Mouse (Mus musculus) intestine, embryonic 14.5 days (tissue): ENCODE measurements around the gene Appl1. TPM values are rescaled to one million over a fixed set of nuclear protein-coding genes. Genes with fewer than 3 reads are reported as not detected.

Experiments
- ATAC-seq: fragments of 200-750 bp; cut with Nextera tagmentation; replicated peaks from 2 replicates; pipeline ENCODE4 v1.8.0; 2017; ENCODE audit warnings: low read depth, moderate number of reproducible peaks, moderate TSS enrichment, moderate library complexity; ENCODE audit not compliant: low FRiP score, low TSS enrichment
- DNase-seq: peaks from one replicate; pipeline ENCODE4 v3.0.0-alpha.2; 2018; ENCODE audit warnings: low spot score
- H3K27ac ChIP-seq: fragments of 300-500 bp; sonication (generic); 2 replicates; pipeline ENCODE4 v1.5.1; 2014; ENCODE audit warnings: low read depth, mild to moderate bottlenecking, control low read depth
- H3K27me3 ChIP-seq: fragments of 300-500 bp; sonication (generic); replicated peaks from 2 replicates; pipeline ENCODE4 v1.6.1; 2014; ENCODE audit warnings: low read length, control low read depth; ENCODE audit not compliant: control insufficient read depth, insufficient read depth
- H3K36me3 ChIP-seq: fragments of 300-500 bp; sonication (generic); 2 replicates; pipeline ENCODE4 v1.6.1; 2014; ENCODE audit warnings: low read length, control low read depth; ENCODE audit not compliant: control insufficient read depth, insufficient read depth
- H3K4me1 ChIP-seq: fragments of 300-500 bp; sonication (generic); replicated peaks from 2 replicates; pipeline ENCODE4 v1.6.1; 2014; ENCODE audit warnings: low read length, control low read depth, mixed read lengths; ENCODE audit not compliant: control insufficient read depth, insufficient read depth
- H3K4me2 ChIP-seq: fragments of 300-500 bp; sonication (generic); 2 replicates; pipeline ENCODE4 v1.6.1; 2014; ENCODE audit warnings: low read length
- H3K4me3 ChIP-seq: fragments of 300-500 bp; sonication (generic); 2 replicates; pipeline ENCODE4 v1.5.1; 2014; ENCODE audit warnings: low read depth, low read length, control low read depth, mixed read lengths
- H3K9ac ChIP-seq: fragments of 300-500 bp; sonication (generic); 2 replicates; pipeline ENCODE4 v1.6.1; 2014; ENCODE audit warnings: mild to moderate bottlenecking, low read length
- H3K9me3 ChIP-seq: fragments of 300-500 bp; sonication (generic); 2 replicates; pipeline ENCODE4 v1.6.1; 2016; ENCODE audit warnings: low read length, control low read depth; ENCODE audit not compliant: control insufficient read depth
- WGBS: fragments of 180-500 bp; shearing (Covaris S2); extraction: QIAGEN DNeasy Blood & Tissue Kit; methylation state at CpG from one replicate; pipeline ENCODE4 v1.1.7; 2014; 5-methylcytosine and 5-hydroxymethylcytosine counted together
- polyA plus RNA-seq: library from polyadenylated mRNA; unstranded; fragments of >200 nt; fragmentation: Nextera tagmentation; extraction: Ambion mirVana; gene quantifications from 2 replicates; pipeline ENCODE4 v1.2.1, GENCODE M21; 2014

Appl1 gene
- polyA plus RNA-seq, 1 experiment from 2014 or later, result 43.8 TPM

- Histone ChIP-seq H3K9me3 (no peaks in the 10 kb centered on the region), H3K27me3 (no peaks in the 10 kb centered on the region), H3K4me2 (no peak overlapping the region), H3K36me3 (no peaks in the 10 kb centered on the region), H3K27ac (no peak overlapping the region), H3K9ac (no peak overlapping the region), H3K4me3 (no peak overlapping the region), H3K4me1 (no peaks in the 10 kb centered on the region)
- 77% methylated on average over 2 of the region's 2 CpGs for WGBS
- no peak for DNase-seq
- ATAC-seq, result no peak
Measured at GRCm38 (mm10) chr14:26899490-26899889, 71.5 kb downstream of the Appl1 start.

GRCm38 (mm10) chr14:26894392-26894791, 76.6 kb downstream of the Appl1 start, which contains the start of gene Asb14:
TSS of gene Asb14 (plus strand) at chr14:26894557.
- H3K4me1 ChIP-seq, result no peaks in the 10 kb centered on the region
- WGBS, result 94% methylated on average over 4 of the region's 4 CpGs
- ATAC-seq (no peak), DNase-seq (no peak)
- H3K27ac ChIP-seq, result no peak within 1 kb of the TSS
- no peak within 1 kb of the TSS for H3K9ac ChIP-seq
- H3K27me3 ChIP-seq, result no peaks in the 10 kb centered on the region
- no peaks in the 10 kb centered on the region for H3K9me3 ChIP-seq
- H3K4me3 ChIP-seq, result no peak within 1 kb of the TSS
- no peaks in the 10 kb centered on the region for H3K36me3 ChIP-seq
- H3K4me2 ChIP-seq, result no peak within 1 kb of the TSS

- DNase-seq, result no peak
- ATAC-seq, result no peak
- 87% methylated on average over 3 of the region's 3 CpGs for WGBS
- Histone ChIP-seq H3K9me3 (no peaks in the 10 kb centered on the region), H3K27ac (no peak overlapping the region), H3K4me3 (no peak overlapping the region), H3K9ac (no peak overlapping the region), H3K4me1 (no peaks in the 10 kb centered on the region), H3K27me3 (no peaks in the 10 kb centered on the region), H3K4me2 (no peak overlapping the region), H3K36me3 (no peaks in the 10 kb centered on the region)
Measured at GRCm38 (mm10) chr14:26890777-26891176, 80.3 kb downstream of the Appl1 start.

- DNase-seq, result no peak
- H3K9me3 ChIP-seq, result no peaks in the 10 kb centered on the region
- no peaks in the 10 kb centered on the region for H3K36me3 ChIP-seq
- no peaks in the 10 kb centered on the region for H3K27me3 ChIP-seq
- no peak overlapping the region for H3K4me3 ChIP-seq
- no peak overlapping the region for H3K9ac ChIP-seq
- H3K4me2 ChIP-seq, result no peak overlapping the region
- H3K27ac ChIP-seq, result no peak overlapping the region
- no peak for ATAC-seq
- no peaks in the 10 kb centered on the region for H3K4me1 ChIP-seq
- whole genome bisulfite sequencing, result 63% methylated on average over 3 of the region's 3 CpGs
Measured at GRCm38 (mm10) chr14:26887244-26887643, 83.8 kb downstream of the Appl1 start.

GRCm38 (mm10) chr14:26881700-26882099, 89.3 kb downstream of the Appl1 start:
- no peaks in the 10 kb centered on the region for H3K4me1 ChIP-seq
- no peak overlapping the region for H3K4me2 ChIP-seq
- WGBS, result 79% methylated on average over 5 of the region's 5 CpGs
- DNase-seq, result no peak
- no peak overlapping the region for H3K4me3 ChIP-seq
- H3K36me3 ChIP-seq, result no peaks in the 10 kb centered on the region
- ATAC-seq, result no peak
- H3K27ac ChIP-seq, result no peak overlapping the region
- no peaks in the 10 kb centered on the region for H3K27me3 ChIP-seq
- no peaks in the 10 kb centered on the region for H3K9me3 ChIP-seq
- H3K9ac ChIP-seq, result no peak overlapping the region

- ATAC-seq, result no peak
- H3K27ac ChIP-seq, result no peak overlapping the region
- no peaks in the 10 kb centered on the region for H3K36me3 ChIP-seq
- H3K27me3 ChIP-seq, result no peaks in the 10 kb centered on the region
- H3K4me2 ChIP-seq, result no peak overlapping the region
- H3K9me3 ChIP-seq, result no peaks in the 10 kb centered on the region
- no peak overlapping the region for H3K9ac ChIP-seq
- H3K4me1 ChIP-seq, result no peaks in the 10 kb centered on the region
- no peak overlapping the region for H3K4me3 ChIP-seq
- 70% methylated on average over 2 of the region's 2 CpGs for WGBS
- no peak for DNase-seq
Measured at GRCm38 (mm10) chr14:26879976-26880375, 91.1 kb downstream of the Appl1 start.

- no peak for DNase-seq
- 66% methylated on average over 4 of the region's 4 CpGs for WGBS
- Histone ChIP-seq H3K4me2 (no peak overlapping the region), H3K36me3 (no peaks in the 10 kb centered on the region), H3K9ac (no peak overlapping the region), H3K4me1 (no peaks in the 10 kb centered on the region), H3K4me3 (no peak overlapping the region), H3K27me3 (no peaks in the 10 kb centered on the region), H3K9me3 (no peaks in the 10 kb centered on the region), H3K27ac (no peak overlapping the region)
- no peak for ATAC-seq
Measured at GRCm38 (mm10) chr14:26878756-26879155, 92.3 kb downstream of the Appl1 start.

Other genes starting within 250 kb of the Appl1 start
- 0.12 TPM in 1 of 2 replicates, not detected in the other for gene Asb14, start 76.7 kb downstream of the Appl1 start, polyA plus RNA-seq
- 0.31 and 0.37 TPM in 2 replicates for gene Hesx1, start 23.2 kb upstream of the Appl1 start, polyA plus RNA-seq
- 2.7 and 3.3 TPM in 2 replicates for gene Il17rd, start 67.7 kb upstream of the Appl1 start, polyA plus RNA-seq
- gene Arhgef3, start 143.7 kb upstream of the Appl1 start, polyA plus RNA-seq, result 15.6 and 18.0 TPM in 2 replicates